47 mouse cellular contexts compared by ENCODE assay signal in the genomic region with DNA sequence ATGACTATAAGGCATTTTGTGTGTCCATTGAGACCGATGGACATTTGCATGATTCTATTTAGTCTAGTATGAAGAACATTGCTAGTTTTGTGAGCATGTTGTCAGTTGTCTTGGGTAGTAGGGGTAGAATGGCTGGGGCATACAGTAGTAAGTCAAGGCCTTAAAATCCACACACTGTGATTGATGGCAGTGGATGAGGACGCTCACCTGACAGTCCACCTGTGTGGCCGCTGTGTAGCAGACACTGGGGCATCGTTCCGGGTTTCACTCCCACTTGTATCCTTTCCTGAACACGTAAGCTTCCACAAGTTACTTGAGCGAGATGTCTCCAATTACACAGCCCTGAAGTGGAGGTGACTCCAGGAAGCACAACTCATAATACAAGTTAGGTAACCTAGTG. TPM values are rescaled to one million over a fixed set of nuclear protein-coding genes. Genes with fewer than 3 reads are reported as not detected.
"Had no signal": no experiment of that assay in that cellular context is flagged by ENCODE, and none has a peak within 500 bp of the region (broad histone marks: within the 10 kb centered on the region; RNA-seq: fewer than 3 reads in every experiment).

No protein-coding gene starts in this region.

- H3K27me3 ChIP-seq: heart, embryonic 13.5 days; heart, embryonic 15.5 days; hindbrain, embryonic 15.5 days; intestine, embryonic 15.5 days; kidney, embryonic 15.5 days had no signal

- ATAC-seq: hindbrain, embryonic 16.5 days; hindbrain, postnatal 0 days; inflammation-experienced regulatory T-cells, adult 6 months; intestine, embryonic 15.5 days; intestine, embryonic 16.5 days; intestine, postnatal 0 days had no signal

- H3K27ac ChIP-seq: heart, embryonic 10.5 days; heart, embryonic 13.5 days; heart, embryonic 15.5 days; hindbrain, embryonic 10.5 days; hindbrain, embryonic 12.5 days; hindbrain, embryonic 13.5 days; hindbrain, embryonic 14.5 days; hindbrain, embryonic 15.5 days; hindbrain, postnatal 0 days; intestine, embryonic 15.5 days; kidney, embryonic 15.5 days; kidney, postnatal 0 days; layer of hippocampus, adult 2 months; left cerebral cortex, adult 2 months had no signal

- H3K9me3 ChIP-seq: heart, embryonic 10.5 days; heart, embryonic 12.5 days; heart, embryonic 13.5 days; heart, embryonic 15.5 days; hindbrain, embryonic 10.5 days; hindbrain, embryonic 12.5 days; hindbrain, embryonic 13.5 days; hindbrain, embryonic 15.5 days; intestine, embryonic 15.5 days; kidney, embryonic 15.5 days had no signal

- H3K4me3 ChIP-seq: heart, embryonic 10.5 days; heart, embryonic 12.5 days; heart, embryonic 13.5 days; heart, embryonic 15.5 days; hindbrain, embryonic 10.5 days; hindbrain, embryonic 12.5 days; hindbrain, embryonic 13.5 days; hindbrain, embryonic 15.5 days; intestine, embryonic 15.5 days; kidney, embryonic 15.5 days; layer of hippocampus, adult 2 months; left cerebral cortex, adult 2 months had no signal

- H3K9ac ChIP-seq: heart, embryonic 12.5 days; heart, embryonic 13.5 days; heart, embryonic 15.5 days; hindbrain, embryonic 12.5 days; hindbrain, embryonic 13.5 days; hindbrain, embryonic 14.5 days; hindbrain, embryonic 15.5 days; intestine, embryonic 15.5 days; kidney, embryonic 15.5 days had no signal

- DNase-seq: heart, postnatal 10 days; heart, postnatal 14 days; heart, postnatal 36 days; heart, postnatal 4 days; kidney, adult 11 months; kidney, adult 18-20 months; kidney, adult 2 months; kidney, adult 8-10 months; kidney, adult 9 months; kidney, postnatal 10 days; kidney, postnatal 14 days; kidney, postnatal 25 days; kidney, postnatal 36 days; kidney, postnatal 4 days; layer of hippocampus, adult 9-11 months; layer of hippocampus, postnatal 36 days had no signal

- H3K4me2 ChIP-seq: heart, embryonic 12.5 days; heart, embryonic 13.5 days; heart, embryonic 15.5 days; hindbrain, embryonic 12.5 days; hindbrain, embryonic 13.5 days; hindbrain, embryonic 14.5 days; hindbrain, embryonic 15.5 days; intestine, embryonic 15.5 days; kidney, embryonic 15.5 days had no signal

- H3K36me3 ChIP-seq: heart, embryonic 10.5 days; heart, embryonic 12.5 days; heart, embryonic 15.5 days; intestine, embryonic 15.5 days; kidney, embryonic 15.5 days had no signal

RNA-seq across cellular contexts. Expression of a gene that starts 29.1 kb away (rescaled TPM):
- total RNA-seq: heart, postnatal 10 days; heart, postnatal 14 days; heart, postnatal 25 days; heart, postnatal 36 days; hematopoietic stem cell, adult 5-6 weeks had no signal
- polyA plus RNA-seq: heart, embryonic 16.5 days; inflammation-experienced regulatory T-cells, adult 6 months; intestine, embryonic 16.5 days; intestine, postnatal 0 days; large intestine, adult 2 months had no signal

RNA-seq across cellular contexts. Expression of a gene that starts 38.4 kb away (rescaled TPM):
- total RNA-seq: heart, postnatal 36 days; hindbrain, postnatal 0 days; layer of hippocampus, postnatal 36 days had no signal

RNA-seq across cellular contexts. Expression of a gene that starts 47.2 kb away (rescaled TPM):
- total RNA-seq: heart, postnatal 10 days; heart, postnatal 14 days; heart, postnatal 25 days; heart, postnatal 36 days; heart, postnatal 4 days; layer of hippocampus, adult 18-20 months; layer of hippocampus, adult 2 months; layer of hippocampus, postnatal 14 days; layer of hippocampus, postnatal 25 days; layer of hippocampus, postnatal 36 days had no signal
- polyA plus RNA-seq: heart, embryonic 10.5 days; heart, embryonic 12.5 days; heart, embryonic 13.5 days; heart, embryonic 14.5 days; heart, embryonic 15.5 days; heart, postnatal 0 days; hindbrain, embryonic 10.5 days; hindbrain, embryonic 11.5 days; hindbrain, embryonic 12.5 days; hindbrain, embryonic 13.5 days; hindbrain, embryonic 15.5 days; intestine, embryonic 14.5 days; intestine, embryonic 15.5 days; intestine, postnatal 0 days; kidney, embryonic 15.5 days; kidney, embryonic 16.5 days; kidney, postnatal 0 days had no signal
